Mouse (Mus musculus) kidney, embryonic 16.5 days (tissue): Measurements from ENCODE around the gene Smug1. TPM values are rescaled to one million over a fixed set of nuclear protein-coding genes. Genes with fewer than 3 reads are reported as not detected.

Experiments
- ATAC-seq: fragments of 200-750 bp; cut with Nextera tagmentation; 2 replicates; pipeline ENCODE4 v1.8.0; 2017; ENCODE audit warnings: moderate TSS enrichment; ENCODE audit not compliant: low FRiP score, low TSS enrichment
- H3K27ac ChIP-seq: fragments of 300-500 bp; sonication (generic); 2 replicates; pipeline ENCODE4 v1.5.1; 2014; ENCODE audit warnings: low read length
- H3K27me3 ChIP-seq: fragments of 300-500 bp; sonication (generic); 2 replicates; pipeline ENCODE4 v1.6.1; 2014; ENCODE audit warnings: low read length, control low read depth, mixed read lengths; ENCODE audit not compliant: insufficient read depth
- H3K36me3 ChIP-seq: fragments of 300-500 bp; sonication (generic); 2 replicates; pipeline ENCODE4 v1.6.1; 2014; ENCODE audit warnings: low read length, control low read depth, mixed read lengths; ENCODE audit not compliant: insufficient read depth
- H3K4me1 ChIP-seq: fragments of 300-500 bp; sonication (generic); 2 replicates; pipeline ENCODE4 v1.6.1; 2014; ENCODE audit warnings: low read length, control low read depth, mixed read lengths; ENCODE audit not compliant: insufficient read depth
- H3K4me2 ChIP-seq: fragments of 300-500 bp; sonication (generic); replicated peaks from 2 replicates; pipeline ENCODE4 v1.6.1; 2014; ENCODE audit warnings: low read depth, low read length
- H3K4me3 ChIP-seq: fragments of 300-500 bp; sonication (generic); 2 replicates; pipeline ENCODE4 v1.5.1; 2014; ENCODE audit warnings: mild to moderate bottlenecking, low read length
- H3K9ac ChIP-seq: fragments of 300-500 bp; sonication (generic); replicated peaks from 2 replicates; pipeline ENCODE4 v1.6.1; 2014; ENCODE audit warnings: low read length
- H3K9me3 ChIP-seq: fragments of 300-500 bp; sonication (generic); 2 replicates; pipeline ENCODE4 v1.6.1; 2016; ENCODE audit warnings: low read length, control low read depth
- WGBS: fragments of 180-500 bp; shearing (Covaris S2); extraction: QIAGEN DNeasy Blood & Tissue Kit; methylation state at CpG from one replicate; pipeline ENCODE4 v1.1.7; 2014; 5-methylcytosine and 5-hydroxymethylcytosine counted together
- polyA plus RNA-seq: library from polyadenylated mRNA; unstranded; fragments of >200 nt; fragmentation: Nextera tagmentation; extraction: Ambion mirVana; gene quantifications from 2 replicates; pipeline ENCODE4 v1.2.1, GENCODE M21; 2015

The Smug1 gene
- polyA plus RNA-seq, 1 experiment from 2014 or later: 19.8 TPM

DNA sequence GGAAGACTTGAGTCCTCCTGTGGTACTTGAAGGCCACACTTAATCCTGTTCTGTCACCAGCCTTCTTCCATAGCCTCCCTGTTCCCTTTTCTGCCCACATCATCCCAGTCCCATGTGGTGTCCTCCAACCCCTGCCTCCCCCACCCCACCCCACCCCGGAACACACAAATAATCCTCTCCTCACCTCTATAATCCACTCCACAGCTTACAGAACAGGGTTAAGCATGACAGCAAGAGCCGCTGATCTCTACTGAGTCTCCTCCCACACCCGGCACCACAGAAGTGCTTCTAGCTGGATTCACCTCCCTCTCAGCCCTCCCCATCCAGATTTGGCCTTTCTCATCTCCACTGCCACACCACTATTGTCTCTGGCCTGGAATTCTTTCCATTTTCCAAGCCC, 894 bp upstream of the Smug1 start:
- no peak overlapping the region for H3K4me3 ChIP-seq
- ATAC-seq: no peak
- WGBS: 20% methylated on average over 3 of the region's 3 CpGs
- H3K36me3 ChIP-seq: no peaks in the 10 kb centered on the region
- peaks cover 28% of the 10 kb centered on the region for H3K27me3 ChIP-seq
- no peak overlapping the region for H3K9ac ChIP-seq
- peaks cover 58% of the 10 kb centered on the region for H3K4me1 ChIP-seq
- H3K9me3 ChIP-seq: no peaks in the 10 kb centered on the region
- H3K27ac ChIP-seq: no peak overlapping the region
- H3K4me2 ChIP-seq: no peak overlapping the region

DNA sequence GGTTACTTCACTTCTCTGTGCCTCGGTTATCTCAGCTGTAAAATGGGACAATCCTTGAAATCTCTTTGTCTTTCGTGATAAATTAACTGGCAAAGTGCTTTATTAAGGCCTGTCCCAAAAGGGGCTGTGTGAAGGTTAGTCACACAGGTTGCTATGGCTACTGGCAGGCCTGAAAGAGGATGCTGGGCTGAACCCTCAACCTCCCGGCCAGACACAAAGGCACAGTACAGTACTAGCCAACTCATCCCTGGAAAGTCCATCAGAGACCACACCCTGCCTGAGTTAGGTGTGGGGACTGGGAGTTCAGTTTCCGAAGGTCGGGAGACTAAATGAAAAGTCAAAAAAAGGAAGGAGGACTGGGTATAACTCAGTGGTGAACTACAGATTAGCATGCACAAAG, 968 bp downstream of the Smug1 start:
- H3K27me3 ChIP-seq: peaks cover 17% of the 10 kb centered on the region
- no peak overlapping the region for H3K9ac ChIP-seq
- H3K4me2 ChIP-seq: no peak overlapping the region
- no peaks in the 10 kb centered on the region for H3K9me3 ChIP-seq
- WGBS: 50% methylated on average over 5 of the region's 5 CpGs
- H3K36me3 ChIP-seq: no peaks in the 10 kb centered on the region
- H3K27ac ChIP-seq: no peak overlapping the region
- no peak for ATAC-seq
- H3K4me1 ChIP-seq: peaks cover 52% of the 10 kb centered on the region
- H3K4me3 ChIP-seq: no peak overlapping the region

DNA sequence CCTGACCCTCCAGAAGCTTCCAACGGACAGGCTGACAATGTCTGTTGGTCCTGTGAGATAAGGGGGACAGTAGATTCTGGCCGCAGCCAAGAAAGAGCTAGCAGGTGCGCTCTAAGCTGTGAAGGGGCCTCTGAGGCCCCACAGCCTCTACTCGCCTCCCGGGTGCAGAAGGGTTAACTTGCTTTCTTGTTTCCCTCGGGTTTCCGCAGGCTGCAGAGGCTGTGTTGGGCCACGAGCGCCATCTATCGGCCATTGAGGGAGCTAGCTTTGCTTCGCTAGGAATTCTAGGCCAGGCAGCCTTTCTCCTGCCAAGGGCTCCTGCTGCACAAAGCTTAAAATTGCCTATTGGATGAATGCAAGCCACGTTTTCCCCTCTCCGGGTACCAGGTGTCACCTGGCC, 1.5 kb downstream of the Smug1 start:
- Histone ChIP-seq H3K4me3 (no peak overlapping the region), H3K36me3 (no peaks in the 10 kb centered on the region), H3K4me2 (0 out of 2 replicates have a peak overlapping the region, but pooled peaks have one; percentile 22), H3K27ac (no peak overlapping the region), H3K4me1 (peaks cover 46% of the 10 kb centered on the region), H3K27me3 (peaks cover 16% of the 10 kb centered on the region), H3K9ac (peak overlapping the region; percentile 45; the same call in 1 of the 2 replicates), H3K9me3 (no peaks in the 10 kb centered on the region)
- ATAC-seq: peak; percentile 22; the same call in 1 of the 2 replicates
- under 1% methylated on average over 13 of the region's 13 CpGs for WGBS

DNA sequence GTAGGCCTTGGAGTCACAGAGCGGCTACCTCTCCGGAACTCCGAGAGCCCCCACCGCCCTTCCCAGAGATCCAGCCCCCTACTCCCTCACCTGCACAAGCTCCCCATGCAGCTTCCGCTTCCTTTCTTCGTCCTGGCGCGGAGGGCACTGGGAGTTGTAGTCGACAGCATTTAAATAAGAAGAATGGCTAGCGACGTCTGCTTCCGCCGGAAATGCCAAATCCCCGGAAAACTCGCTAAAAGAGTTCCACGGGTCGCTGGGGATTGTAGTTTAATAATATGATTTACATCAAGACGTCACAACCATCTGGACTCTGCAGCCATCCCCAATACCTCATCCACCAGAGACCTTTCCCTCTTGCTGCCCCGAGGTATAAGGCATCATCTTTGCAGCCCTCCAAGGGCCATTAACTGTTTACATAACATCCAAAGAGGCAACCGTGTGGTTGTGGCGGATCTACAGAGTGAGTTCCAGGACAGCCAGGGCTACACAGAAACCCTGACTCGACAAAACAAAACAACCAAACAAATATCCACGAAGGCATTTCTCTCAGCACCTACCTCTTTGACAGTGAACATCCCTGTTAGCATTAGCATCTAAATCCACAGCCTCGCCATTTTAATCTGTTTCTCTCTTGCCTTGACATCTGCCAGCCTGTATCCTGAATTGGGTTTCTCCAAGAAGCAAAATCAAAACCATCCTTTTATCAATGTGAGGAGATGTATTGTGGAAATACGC, 3.5 kb downstream of the Smug1 start:
- peak overlapping the region; percentile 66 for H3K4me2 ChIP-seq
- peaks cover 12% of the 10 kb centered on the region for H3K27me3 ChIP-seq
- H3K4me1 ChIP-seq: peaks cover 27% of the 10 kb centered on the region
- peak overlapping the region; percentile 85 for H3K4me3 ChIP-seq
- no peaks in the 10 kb centered on the region for H3K36me3 ChIP-seq
- ATAC-seq: peak; percentile 84
- no peaks in the 10 kb centered on the region for H3K9me3 ChIP-seq
- H3K9ac ChIP-seq: peak overlapping the region; percentile 81
- H3K27ac ChIP-seq: 0 out of 2 replicates have a peak overlapping the region, but pooled peaks have one; percentile 35
- WGBS: 9% methylated on average over 25 of the region's 25 CpGs

DNA sequence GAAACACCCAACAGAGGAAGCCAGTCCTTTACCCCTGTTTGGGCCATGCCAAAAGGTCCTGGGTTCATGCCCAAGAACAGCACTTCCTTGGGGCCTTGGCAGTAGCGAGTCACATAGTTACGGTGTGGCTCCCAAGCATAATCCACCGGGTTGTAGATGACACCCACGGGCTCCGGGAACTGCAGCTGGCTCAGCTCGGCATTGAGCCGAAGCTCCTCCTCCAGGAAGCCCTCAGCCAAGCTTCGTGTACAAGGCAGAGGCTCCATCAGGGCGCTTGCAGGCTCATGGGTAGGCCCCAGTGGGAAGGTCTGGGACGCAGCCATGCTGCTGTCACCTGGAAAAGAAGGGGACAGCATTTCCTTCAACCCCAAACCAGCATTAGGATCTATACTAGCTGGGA, 9.3 kb downstream of the Smug1 start:
- no peaks in the 10 kb centered on the region for H3K36me3 ChIP-seq
- no peak for ATAC-seq
- H3K4me2 ChIP-seq: no peak overlapping the region
- H3K27me3 ChIP-seq: no peaks in the 10 kb centered on the region
- no peak overlapping the region for H3K4me3 ChIP-seq
- no peak overlapping the region for H3K9ac ChIP-seq
- H3K4me1 ChIP-seq: peaks cover 14% of the 10 kb centered on the region
- H3K9me3 ChIP-seq: no peaks in the 10 kb centered on the region
- WGBS: 79% methylated on average over 10 of the region's 10 CpGs
- H3K27ac ChIP-seq: no peak overlapping the region

DNA sequence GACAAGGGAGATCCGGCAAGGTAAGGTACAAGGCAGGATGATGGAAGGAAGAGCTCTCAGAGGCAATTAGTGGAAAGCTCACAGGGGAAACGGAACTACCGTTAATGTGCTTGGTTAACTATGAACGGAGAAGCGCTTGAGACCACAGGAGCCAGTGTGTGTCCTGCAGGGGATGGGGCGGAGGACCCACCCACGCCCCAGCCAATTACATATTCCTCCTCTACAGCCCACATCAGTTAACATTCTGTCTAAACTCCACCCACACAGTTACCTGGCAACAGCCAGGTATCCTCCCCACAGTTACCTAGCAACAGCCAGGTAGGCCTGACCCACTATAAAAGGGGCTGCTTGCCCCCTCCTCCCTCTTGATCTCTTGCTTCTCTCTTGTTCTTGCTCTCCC, 10.0 kb downstream of the Smug1 start:
- H3K9me3 ChIP-seq: no peaks in the 10 kb centered on the region
- 44% methylated on average over 7 of the region's 7 CpGs for WGBS
- no peaks in the 10 kb centered on the region for H3K36me3 ChIP-seq
- H3K4me1 ChIP-seq: peaks cover 9% of the 10 kb centered on the region
- ATAC-seq: no peak
- no peak overlapping the region for H3K4me3 ChIP-seq
- no peak overlapping the region for H3K27ac ChIP-seq
- no peaks in the 10 kb centered on the region for H3K27me3 ChIP-seq
- H3K9ac ChIP-seq: no peak overlapping the region
- no peak overlapping the region for H3K4me2 ChIP-seq

DNA sequence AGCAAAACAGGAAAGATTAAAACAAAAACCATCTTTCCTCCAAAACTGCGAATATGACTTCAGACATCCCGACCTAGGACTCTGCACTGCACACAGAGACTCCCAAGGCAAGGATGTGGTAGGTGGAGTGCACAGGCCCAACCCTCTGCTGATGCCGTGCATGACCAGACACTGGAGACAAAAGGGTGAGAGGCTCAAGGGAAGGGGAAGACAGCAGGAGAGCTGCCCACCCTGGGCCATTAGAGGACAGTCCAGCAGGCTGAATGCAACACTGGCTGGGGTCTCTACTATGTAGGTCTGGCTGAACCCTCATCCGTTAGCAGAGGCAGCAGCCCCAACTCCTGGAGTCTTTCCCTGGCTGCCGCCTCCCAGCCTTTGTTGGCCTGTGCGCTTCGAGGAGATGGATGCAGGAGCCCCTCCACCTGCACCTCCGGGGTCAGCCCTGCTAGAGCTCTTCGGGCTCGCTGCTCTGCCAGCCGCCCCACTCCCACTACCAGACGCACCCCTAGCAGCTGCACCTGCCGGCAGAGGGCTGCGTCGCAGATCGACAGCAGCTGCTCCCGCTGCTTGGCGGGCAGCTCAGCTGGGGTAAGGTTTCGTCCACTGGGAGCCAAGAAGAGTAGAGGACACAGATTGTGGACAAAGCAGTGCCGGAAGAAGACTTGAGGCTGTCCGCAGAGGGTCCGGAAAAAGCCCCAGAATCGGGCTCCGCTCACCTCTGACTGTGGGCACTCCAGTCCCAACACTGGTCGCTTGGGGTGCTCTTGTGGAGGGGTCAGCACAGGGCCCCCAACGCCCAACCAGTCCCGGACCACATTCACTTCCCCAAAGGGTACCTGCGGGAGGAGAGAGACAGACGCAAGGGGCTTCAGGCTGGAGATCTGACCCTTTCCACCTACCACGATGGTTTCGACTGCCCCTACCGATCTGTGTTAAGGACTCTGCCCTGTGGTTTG, 11.2 kb downstream of the Smug1 start:
- Histone ChIP-seq H3K4me1 (peaks cover 9% of the 10 kb centered on the region), H3K27me3 (no peaks in the 10 kb centered on the region), H3K4me2 (peak overlapping the region; percentile 36), H3K27ac (0 out of 2 replicates have a peak overlapping the region, but pooled peaks have one; percentile 8), H3K9ac (peak overlapping the region; percentile 44), H3K4me3 (no peak overlapping the region), H3K36me3 (no peaks in the 10 kb centered on the region), H3K9me3 (no peaks in the 10 kb centered on the region)
- ATAC-seq: peak; percentile 69
- 28% methylated on average over 32 of the region's 32 CpGs for WGBS

DNA sequence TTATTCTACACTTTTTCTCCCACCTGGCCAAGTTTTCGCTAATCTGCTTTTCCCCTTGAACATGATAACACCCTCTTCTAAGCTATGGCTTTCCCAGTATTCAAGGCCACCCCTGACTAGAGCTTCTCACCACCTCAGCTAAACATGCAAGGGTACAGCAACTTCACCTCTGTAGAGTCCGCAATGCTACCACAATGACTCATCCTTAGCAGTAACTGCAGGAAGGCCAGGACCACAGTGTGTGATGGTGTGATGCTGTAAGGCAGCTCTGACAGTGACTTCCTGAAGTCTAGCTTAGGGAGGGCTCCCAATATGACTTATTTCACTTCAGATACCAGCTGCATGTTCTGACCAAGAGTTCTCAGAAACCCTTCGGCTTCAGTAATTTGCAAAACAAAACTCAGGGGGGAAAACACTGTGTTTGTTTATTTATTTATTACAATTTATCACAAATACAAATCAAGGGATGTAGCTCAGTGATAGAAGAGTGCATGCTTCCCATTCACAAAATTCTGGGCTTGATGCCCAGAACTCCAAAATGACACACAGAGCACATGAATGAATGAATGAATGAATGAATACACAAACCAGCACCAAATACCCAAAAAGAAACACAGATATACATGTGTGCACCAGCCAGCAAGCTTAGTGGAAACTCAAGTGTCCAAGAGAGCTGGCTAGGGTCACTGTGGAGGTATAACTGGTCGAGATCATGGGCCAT, 13.8 kb downstream of the Smug1 start:
- no peak for ATAC-seq
- H3K4me1 ChIP-seq: peaks cover 9% of the 10 kb centered on the region
- no peak overlapping the region for H3K4me2 ChIP-seq
- no peaks in the 10 kb centered on the region for H3K36me3 ChIP-seq
- H3K4me3 ChIP-seq: no peak overlapping the region
- H3K27me3 ChIP-seq: peaks cover 2% of the 10 kb centered on the region; the same call in 1 of the 2 replicates
- H3K9me3 ChIP-seq: no peaks in the 10 kb centered on the region
- H3K9ac ChIP-seq: no peak overlapping the region
- no peak overlapping the region for H3K27ac ChIP-seq
- 82% methylated on average over 4 of the region's 4 CpGs for WGBS

DNA sequence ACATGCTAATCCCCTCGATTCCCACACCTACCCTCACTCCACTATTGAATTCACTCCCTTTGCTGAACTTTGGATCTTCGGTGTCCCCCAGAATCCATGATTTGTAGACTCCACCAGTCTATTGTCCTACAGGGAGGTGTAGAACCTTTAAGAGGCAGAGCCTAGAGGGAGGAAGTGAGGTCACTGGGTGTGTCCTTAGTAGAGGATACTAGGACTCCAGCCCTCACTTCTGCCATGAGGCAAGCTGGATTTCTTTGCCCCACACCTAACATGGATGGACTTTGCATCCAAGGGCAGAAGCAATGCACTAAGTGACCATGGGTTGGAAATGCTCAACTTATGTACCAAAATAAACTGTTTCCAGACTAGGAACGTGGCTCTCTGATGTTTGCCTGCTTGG, 14.5 kb downstream of the Smug1 start:
- Histone ChIP-seq H3K27me3 (peaks cover 2% of the 10 kb centered on the region; the same call in 1 of the 2 replicates), H3K4me2 (no peak overlapping the region), H3K9me3 (no peaks in the 10 kb centered on the region), H3K36me3 (no peaks in the 10 kb centered on the region), H3K27ac (no peak overlapping the region), H3K4me3 (no peak overlapping the region), H3K9ac (no peak overlapping the region), H3K4me1 (peaks cover 9% of the 10 kb centered on the region)
- WGBS: 83% methylated on average over 3 of the region's 3 CpGs
- ATAC-seq: no peak
